Mouse (Mus musculus) CH12.LX (cell line): ENCODE measurements at regions not wholly inside any gene's neighbourhood (a gene's known extent, or its start where the extent isn't known, plus 50 kb on each side); places are given as distances from the start of the nearest gene placed in this dataset.

ENCODE experiments used
- DNase-seq: peaks from one replicate; pipeline ENCODE4 v3.0.0-alpha.2; 2013; ENCODE audit errors: extremely low read depth
- H3K27ac ChIP-seq: 2 replicates; pipeline ENCODE4 v1.5.1; 2012; ENCODE audit warnings: low read depth, mild to moderate bottlenecking, control low read depth, moderate library complexity; ENCODE audit not compliant: insufficient read depth
- H3K27me3 ChIP-seq: replicated peaks from 2 replicates; pipeline ENCODE3; 2012; ENCODE audit warnings: inconsistent platforms
- H3K36me3 ChIP-seq, 2 experiments: replicated peaks in 1 of 2; 2 replicates each; pipeline versions ENCODE3 to v1.6.1; 2012; ENCODE audit warnings: inconsistent platforms in 1 of 2, low read length in 1 of 2, mild to moderate bottlenecking in 1 of 2, mixed read lengths in 1 of 2, moderate library complexity in 1 of 2; ENCODE audit not compliant: control insufficient read depth in 1 of 2, insufficient read depth in 1 of 2
- H3K4me1 ChIP-seq, 2 experiments: 2 replicates each; pipeline ENCODE4 v1.6.1; 2012; ENCODE audit warnings: inconsistent platforms in 1 of 2, moderate library complexity in 1 of 2; ENCODE audit not compliant: insufficient read depth in 2 of 2, control insufficient read depth in 1 of 2
- H3K4me2 ChIP-seq: 2 replicates; pipeline ENCODE4 v1.6.1; 2012; ENCODE audit warnings: low read depth, mild to moderate bottlenecking, control low read depth; ENCODE audit not compliant: poor library complexity, insufficient read depth, severe bottlenecking
- H3K4me3 ChIP-seq, 3 experiments: fragments of 150-350 bp in 1 of 3; sonication (generic) in 1 of 3; replicated peaks in 1 of 3; 2 replicates each; pipeline versions ENCODE3 to v1.5.1; 2011 to 2012; ENCODE audit warnings: low read depth in 2 of 3, low read length in 2 of 3, mild to moderate bottlenecking in 2 of 3, moderate library complexity in 2 of 3, control low read depth in 1 of 3, improper control_type of control experiment in 1 of 3, inconsistent platforms in 1 of 3, mixed read lengths in 1 of 3; ENCODE audit not compliant: poor library complexity in 1 of 3
- H3K79me2 ChIP-seq: replicated peaks from 2 replicates; pipeline ENCODE4 v1.6.1; 2012; ENCODE audit warnings: mild to moderate bottlenecking, moderate library complexity; ENCODE audit not compliant: control insufficient read depth, poor library complexity, insufficient read depth, severe bottlenecking; ENCODE audit errors: extremely low read depth
- H3K9ac ChIP-seq: 2 replicates; pipeline ENCODE4 v1.6.1; 2012; ENCODE audit warnings: low read depth, mild to moderate bottlenecking, control low read depth, moderate library complexity; ENCODE audit not compliant: insufficient read depth
- H3K9me3 ChIP-seq: replicated peaks from 2 replicates; pipeline ENCODE3; 2012; ENCODE audit warnings: low read length, inconsistent platforms, mixed read lengths
- CHD1 ChIP-seq: IDR thresholded peaks from 2 replicates; pipeline ENCODE4 v1.6.1; 2012; ENCODE audit warnings: low read depth, low read length, improper control_type of control experiment, inconsistent platforms
- E2F4 ChIP-seq: IDR thresholded peaks from 2 replicates; pipeline ENCODE4 v1.6.1; 2011; ENCODE audit warnings: low read depth, low read length, improper control_type of control experiment; ENCODE audit not compliant: insufficient replicate concordance
- EP300 ChIP-seq: IDR thresholded peaks from 2 replicates; pipeline ENCODE4 v1.6.1; 2011; ENCODE audit warnings: low read length, improper control_type of control experiment
- GABPA ChIP-seq: IDR thresholded peaks from 2 replicates; pipeline ENCODE4 v1.6.1; 2012; ENCODE audit warnings: low read depth, low read length, improper control_type of control experiment, inconsistent platforms; ENCODE audit not compliant: insufficient replicate concordance
- IRF4 ChIP-seq: IDR thresholded peaks from 2 replicates; pipeline ENCODE4 v1.6.1; 2014; ENCODE audit warnings: low read depth, mild to moderate bottlenecking, inconsistent platforms, low read length, improper control_type of control experiment
- KAT2A ChIP-seq: IDR thresholded peaks from 2 replicates; pipeline ENCODE4 v1.6.1; 2012; ENCODE audit warnings: low read length, improper control_type of control experiment, inconsistent platforms; ENCODE audit not compliant: insufficient replicate concordance
- MAFK ChIP-seq: IDR thresholded peaks from 2 replicates; pipeline ENCODE4 v1.6.1; 2011; ENCODE audit warnings: low read length, improper control_type of control experiment; ENCODE audit not compliant: insufficient replicate concordance
- MEF2A ChIP-seq: IDR thresholded peaks from 2 replicates; pipeline ENCODE4 v1.6.1; 2014; ENCODE audit warnings: low read depth, mild to moderate bottlenecking, inconsistent platforms, low read length, improper control_type of control experiment, borderline replicate concordance
- MYC ChIP-seq: IDR thresholded peaks from 2 replicates; pipeline ENCODE4 v1.6.1; 2011; ENCODE audit warnings: low read depth, mild to moderate bottlenecking, improper control_type of control experiment, low read length
- POLR2A ChIP-seq: IDR thresholded peaks from 2 replicates; pipeline ENCODE4 v1.6.1; 2011; ENCODE audit warnings: low read depth, mild to moderate bottlenecking, improper control_type of control experiment, low read length
- POLR2AphosphoS2 ChIP-seq: IDR thresholded peaks from 2 replicates; pipeline ENCODE4 v1.6.1; 2011; ENCODE audit warnings: low read depth, low read length, improper control_type of control experiment
- SIN3A ChIP-seq: IDR thresholded peaks from 2 replicates; pipeline ENCODE4 v1.6.1; 2012; ENCODE audit warnings: low read length, improper control_type of control experiment, inconsistent platforms
- SMC3 ChIP-seq: IDR thresholded peaks from 2 replicates; pipeline ENCODE4 v1.6.1; 2011; ENCODE audit warnings: low read depth, low read length, improper control_type of control experiment
- ZC3H11A ChIP-seq: IDR thresholded peaks from 2 replicates; pipeline ENCODE4 v1.6.1; 2012; ENCODE audit warnings: low read depth, mild to moderate bottlenecking, inconsistent platforms, low read length, improper control_type of control experiment
- ZMIZ1 ChIP-seq: IDR thresholded peaks from 2 replicates; pipeline ENCODE4 v1.6.1; 2012; ENCODE audit warnings: low read depth, mild to moderate bottlenecking, inconsistent platforms, low read length, improper control_type of control experiment
- dilution Hi-C: fragments of 300-500 bp; cut with MboI; formaldehyde crosslinking; loops from 2 replicates; pipeline ENCODE4 v1.14.3; 2020; ENCODE audit warnings: low sequenced_read_pairs; ENCODE audit not compliant: extremely low pct_unique_long_range_greater_than_20kb, extremely low pct_ligation_motif_present
- in situ Hi-C: fragments of 300-500 bp; cut with MboI; formaldehyde crosslinking; loops from 3 replicates; pipeline ENCODE4 v1.14.3; 2019; ENCODE audit warnings: low sequenced_read_pairs, low pct_ligation_motif_present, low pct_unique_long_range_greater_than_20kb, mixed read lengths

DNA sequence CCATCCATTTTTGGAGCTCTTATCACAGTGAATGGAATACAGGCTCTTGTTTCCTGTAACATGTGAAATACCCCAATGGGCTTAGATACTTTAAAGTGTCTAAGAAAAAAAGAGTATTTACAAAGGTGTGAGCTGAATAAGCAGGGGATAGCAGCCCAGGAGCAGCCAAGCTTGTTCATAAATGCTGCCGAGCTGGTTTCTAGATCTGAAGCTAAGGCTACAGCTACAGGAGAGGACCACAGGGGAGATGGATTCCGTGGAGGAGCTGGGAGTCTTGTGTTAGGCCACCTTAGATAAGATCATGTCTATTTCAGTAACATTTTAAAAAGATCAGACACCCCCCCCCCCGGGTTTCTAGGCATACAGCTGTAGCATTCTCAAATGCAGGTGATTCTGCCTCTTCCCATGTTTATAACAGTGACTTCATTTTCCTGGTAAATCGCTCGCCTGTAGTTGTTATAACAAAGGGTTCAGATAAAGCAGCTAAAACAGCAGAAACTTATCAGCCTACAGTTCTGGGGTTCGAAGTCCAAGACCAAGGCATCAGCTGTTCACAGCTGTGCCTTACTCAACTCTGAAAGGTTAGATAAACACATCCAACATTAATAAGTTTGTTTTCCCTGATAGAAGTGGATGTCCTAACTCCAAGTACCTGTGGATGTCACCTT is 131.9 kb downstream of the Tex36 start:
- H3K9ac ChIP-seq: no peak overlapping the region
- peaks cover 32% of the 10 kb centered on the region for H3K27me3 ChIP-seq
- DNase-seq: no peak
- H3K79me2 ChIP-seq: no peaks in the 10 kb centered on the region
- no peaks in the 10 kb centered on the region for H3K36me3 ChIP-seq
- dilution Hi-C loops: no loop called here
- H3K27ac ChIP-seq: no peak overlapping the region
- no peak overlapping the region for H3K4me2 ChIP-seq
- no peak overlapping the region for H3K4me3 ChIP-seq
- TF ChIP-seq EP300: no peak
- no peak for TF ChIP-seq MYC
- TF ChIP-seq CHD1: no peak
- TF ChIP-seq ZC3H11A: no peak
- TF ChIP-seq POLR2A: no peak
- TF ChIP-seq SMC3: no peak
- H3K9me3 ChIP-seq: no peaks in the 10 kb centered on the region
- in situ Hi-C loops: no loop called here
- no peaks in the 10 kb centered on the region for H3K4me1 ChIP-seq

DNA sequence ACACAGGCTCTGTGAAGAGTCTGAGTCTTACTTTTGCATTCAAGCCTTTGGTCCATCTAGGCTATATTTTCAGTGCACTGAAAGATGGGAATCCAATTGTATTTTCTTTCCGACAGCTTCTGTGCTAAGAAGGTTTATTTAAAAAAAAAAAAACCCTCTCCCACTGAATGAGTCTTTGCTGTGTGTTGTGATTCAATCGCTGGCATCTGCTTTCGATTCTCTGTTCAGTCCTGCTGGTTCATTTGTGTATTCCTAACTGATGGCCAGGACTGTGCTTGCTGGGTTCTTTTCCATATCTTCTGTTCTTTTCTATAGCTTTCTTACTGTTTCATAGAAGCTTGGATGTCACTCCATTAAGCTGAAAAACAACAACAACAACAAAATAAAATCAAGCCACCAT is 132.9 kb downstream of the Tex36 start:
- Histone ChIP-seq H3K27me3 (peaks cover 30% of the 10 kb centered on the region), H3K9ac (no peak overlapping the region), H3K36me3 (no peaks in the 10 kb centered on the region), H3K9me3 (no peaks in the 10 kb centered on the region), H3K4me1 (no peaks in the 10 kb centered on the region), H3K4me2 (no peak overlapping the region), H3K27ac (no peak overlapping the region), H3K4me3 (no peak overlapping the region), H3K79me2 (no peaks in the 10 kb centered on the region)
- TF ChIP-seq GABPA (no peak), E2F4 (no peak)
- no peak for DNase-seq
- in situ Hi-C loops: no loop called here
- dilution Hi-C loops: no loop called here

DNA sequence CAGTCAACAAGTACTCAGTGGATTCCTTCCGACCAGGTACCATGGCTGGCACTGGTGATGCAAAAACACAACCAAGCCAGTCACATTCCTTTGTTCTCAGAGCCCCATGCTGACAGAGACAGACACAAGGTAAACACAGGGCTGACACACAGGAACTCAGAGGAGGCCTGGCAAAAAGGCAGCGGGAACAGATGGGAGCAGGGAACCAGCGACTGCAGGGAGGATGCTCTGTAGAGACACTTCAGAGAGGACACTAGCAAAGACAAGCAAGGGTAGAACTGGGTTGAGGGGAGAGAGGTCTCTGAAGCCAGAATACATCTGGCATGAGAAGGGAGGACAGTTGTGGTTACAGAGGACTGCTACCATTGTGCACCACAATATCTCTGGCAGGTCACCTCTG is 133.6 kb downstream of the Tex36 start:
- dilution Hi-C loops: no loop called here
- no peak overlapping the region for H3K4me2 ChIP-seq
- no peak overlapping the region for H3K4me3 ChIP-seq
- in situ Hi-C loops: no loop called here
- H3K27ac ChIP-seq: no peak overlapping the region
- H3K27me3 ChIP-seq: peaks cover 28% of the 10 kb centered on the region
- TF ChIP-seq MEF2A (no peak), SIN3A (no peak), ZMIZ1 (no peak), IRF4 (no peak), MAFK (no peak), KAT2A (no peak), E2F4 (no peak), POLR2AphosphoS2 (no peak), MYC (no peak)
- no peak for DNase-seq
- H3K79me2 ChIP-seq: no peaks in the 10 kb centered on the region
- H3K9me3 ChIP-seq: peaks cover 4% of the 10 kb centered on the region
- no peaks in the 10 kb centered on the region for H3K36me3 ChIP-seq
- H3K9ac ChIP-seq: no peak overlapping the region
- no peaks in the 10 kb centered on the region for H3K4me1 ChIP-seq
